Mouse (Mus musculus) lung, postnatal 25 days (tissue): ENCODE results near the gene Slc7a11.

ENCODE experiments used
- DNase-seq: peaks from one replicate; pipeline ENCODE4 v3.0.0; 2022; ENCODE audit warnings: low spot score

Slc7a11 gene

GRCm38 (mm10) chr3:50306334-50306733, 137.1 kb downstream of the Slc7a11 start:
- no peak for DNase-seq

DNA sequence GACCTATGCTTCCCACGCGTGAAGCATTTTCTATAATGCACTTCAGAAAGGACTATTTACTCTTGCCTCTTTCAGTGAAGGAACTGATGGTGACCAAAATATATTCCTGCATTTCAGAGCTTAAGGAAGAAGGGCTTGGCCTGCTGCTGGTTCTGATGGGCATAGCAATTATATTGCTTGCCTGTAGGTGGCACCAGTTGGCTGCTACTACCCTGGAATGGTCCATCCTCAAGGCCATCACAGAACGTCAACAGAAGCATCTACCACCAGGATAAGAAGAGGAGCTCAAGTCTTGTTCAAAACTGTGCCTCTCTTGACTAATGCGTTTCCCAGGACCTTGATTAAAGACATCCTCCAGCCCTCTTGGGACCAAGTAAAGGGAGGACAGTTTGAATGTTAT, 139.3 kb downstream of the Slc7a11 start:
- peak; percentile 12 for DNase-seq

DNA sequence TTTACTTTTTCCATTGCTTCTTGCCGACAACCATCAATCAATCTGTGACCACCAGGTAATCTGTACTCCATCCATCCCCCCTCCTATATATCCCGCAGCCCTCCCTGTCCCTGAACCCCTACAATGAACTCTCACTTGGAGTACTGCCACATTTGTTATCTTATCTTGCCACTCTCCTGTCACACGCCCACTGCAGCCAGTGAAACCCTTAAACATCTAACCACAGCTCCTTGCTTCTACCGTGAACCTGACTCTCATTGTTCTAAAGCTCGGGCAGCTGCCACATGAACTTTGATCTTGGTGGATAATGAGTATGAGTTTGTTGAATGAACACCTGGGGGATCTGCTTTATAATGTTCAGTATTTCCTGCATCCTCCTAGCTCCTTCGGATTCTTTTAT, 140.8 kb downstream of the Slc7a11 start:
- no peak for DNase-seq

GRCm38 (mm10) chr3:50300952-50301303, 142.5 kb downstream of the Slc7a11 start:
- DNase-seq, result peak; percentile 59

- no peak for DNase-seq
Observed at GRCm38 (mm10) chr3:50300002-50300951, 143.1 kb downstream of the Slc7a11 start.

DNA sequence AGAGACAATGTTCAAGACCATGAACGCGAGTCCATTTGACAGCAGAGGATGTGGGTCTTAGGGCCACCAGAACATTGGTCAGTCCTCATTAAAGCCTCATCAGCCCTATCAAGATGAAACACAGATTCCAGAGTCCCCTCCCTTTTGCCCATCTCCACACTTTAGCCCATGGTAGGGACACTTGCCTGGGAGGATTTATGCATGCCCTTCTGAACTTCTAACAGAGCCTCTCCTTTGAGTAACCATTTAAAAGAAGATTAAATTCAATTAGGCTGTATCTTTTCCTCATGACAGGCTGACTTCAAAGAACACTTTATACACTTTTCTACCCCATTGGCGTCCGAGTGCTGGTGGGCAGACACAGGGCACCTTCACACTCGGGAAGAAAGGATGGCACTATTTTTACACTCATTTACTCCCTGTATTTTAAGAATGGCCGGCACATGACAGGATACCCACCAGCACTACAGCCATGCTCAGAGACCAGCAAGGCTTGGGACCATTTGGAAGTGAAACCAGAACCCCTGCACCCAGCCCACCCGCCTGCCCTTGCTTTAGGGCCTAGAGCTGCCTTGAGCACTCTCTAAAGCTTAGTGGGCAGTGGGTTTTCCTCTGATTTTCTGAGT, 144.9 kb downstream of the Slc7a11 start:
- DNase-seq, result no peak

GRCm38 (mm10) chr3:50296956-50297355, 146.5 kb downstream of the Slc7a11 start:
- no peak for DNase-seq

GRCm38 (mm10) chr3:50275023-50275422, 168.4 kb downstream of the Slc7a11 start:
- no peak for DNase-seq

DNA sequence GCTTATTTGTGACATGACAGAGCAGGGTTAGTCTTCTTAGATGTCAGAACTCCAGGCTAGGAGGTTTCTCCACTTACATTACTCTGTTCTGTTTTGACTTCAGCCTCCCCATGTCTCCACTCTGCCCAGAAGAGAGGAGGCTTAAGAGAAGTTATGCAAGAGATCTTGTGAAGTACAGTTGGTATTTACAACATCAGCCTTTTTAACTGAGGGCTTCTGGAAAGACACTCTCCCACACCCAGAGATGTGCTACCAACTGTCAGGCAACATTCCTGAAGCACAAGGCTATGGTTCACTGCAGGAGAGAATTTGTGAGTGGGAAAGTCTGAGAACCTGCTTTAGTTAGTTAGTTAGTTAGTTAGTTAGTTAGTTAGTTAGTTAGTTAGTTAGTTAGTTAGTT, 171.2 kb downstream of the Slc7a11 start:
- no peak for DNase-seq

GRCm38 (mm10) chr3:50269680-50270079, 173.7 kb downstream of the Slc7a11 start:
- DNase-seq, result no peak

- DNase-seq, result no peak
Observed at GRCm38 (mm10) chr3:50262547-50263087, 180.8 kb downstream of the Slc7a11 start.

GRCm38 (mm10) chr3:50262066-50262465, 181.3 kb downstream of the Slc7a11 start:
- DNase-seq, result no peak

DNA sequence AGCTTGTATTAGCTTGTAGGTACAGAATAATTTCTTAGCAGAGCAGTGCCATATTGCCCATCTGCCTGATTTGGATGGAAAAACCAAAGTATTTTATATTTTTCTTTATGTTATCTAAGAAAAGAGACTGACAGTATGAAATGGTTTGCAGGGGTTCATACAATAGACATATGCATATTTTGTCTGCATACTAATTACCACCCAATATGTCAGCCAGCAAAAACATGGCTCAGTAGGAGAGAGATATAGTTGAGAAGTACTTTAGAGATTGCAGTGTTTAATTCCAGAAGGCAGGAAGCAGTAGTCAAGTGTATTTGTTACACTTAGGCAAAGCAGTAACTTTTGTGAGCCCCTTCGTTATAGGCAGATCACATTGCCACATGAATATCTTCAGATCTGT, 182.7 kb downstream of the Slc7a11 start:
- no peak for DNase-seq

DNA sequence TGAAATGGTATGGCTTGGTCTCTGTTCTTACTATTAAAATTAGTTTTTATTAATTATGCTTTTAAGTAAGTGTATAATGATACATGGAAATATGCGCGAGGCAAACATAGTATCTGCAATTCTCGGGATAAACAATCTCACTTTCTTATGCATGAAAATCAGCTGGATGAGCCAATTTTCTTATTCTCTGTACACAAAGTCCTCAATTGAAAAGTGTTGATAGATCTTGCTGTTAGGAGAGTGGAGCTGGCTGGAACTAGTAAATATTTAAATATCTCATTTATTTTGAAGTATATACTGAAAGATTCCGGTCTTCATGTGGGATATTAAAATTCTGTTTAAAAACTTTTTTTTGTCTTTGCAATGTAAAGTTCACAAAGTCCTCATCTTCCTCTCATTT, 184.6 kb downstream of the Slc7a11 start:
- DNase-seq, result no peak

DNA sequence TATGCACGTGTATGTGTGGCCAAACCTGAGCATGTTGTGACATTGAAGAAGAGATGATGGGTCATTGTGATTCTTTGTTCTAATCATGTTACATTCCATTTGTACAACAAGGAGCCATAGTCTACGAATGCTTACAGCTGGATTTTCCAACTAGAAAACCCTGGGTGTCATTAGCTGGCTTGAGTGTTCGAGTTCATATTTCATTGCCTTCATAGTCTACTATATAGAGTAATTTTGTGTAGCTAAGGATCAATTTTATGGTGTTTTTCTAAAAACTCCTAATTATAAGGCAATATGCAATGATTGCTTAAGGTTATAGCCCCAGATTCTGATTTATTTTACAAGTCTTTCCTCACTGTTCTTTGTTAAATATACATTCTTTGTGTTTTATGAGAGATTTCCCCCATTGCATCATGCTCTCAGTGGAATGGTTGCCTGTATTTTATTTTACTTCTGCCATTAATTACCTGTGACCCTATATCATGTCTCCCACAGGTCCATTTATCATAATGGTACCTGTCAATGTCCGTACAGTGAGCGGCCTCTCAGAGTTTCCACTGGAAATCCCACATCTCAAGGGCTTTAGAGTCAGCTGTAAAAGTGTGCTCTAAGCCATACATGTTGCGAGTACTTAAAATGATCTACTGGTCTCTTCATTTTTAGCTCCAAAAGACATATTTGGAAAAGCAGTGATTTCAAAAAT, 193.7 kb downstream of the Slc7a11 start:
- DNase-seq, result no peak

DNA sequence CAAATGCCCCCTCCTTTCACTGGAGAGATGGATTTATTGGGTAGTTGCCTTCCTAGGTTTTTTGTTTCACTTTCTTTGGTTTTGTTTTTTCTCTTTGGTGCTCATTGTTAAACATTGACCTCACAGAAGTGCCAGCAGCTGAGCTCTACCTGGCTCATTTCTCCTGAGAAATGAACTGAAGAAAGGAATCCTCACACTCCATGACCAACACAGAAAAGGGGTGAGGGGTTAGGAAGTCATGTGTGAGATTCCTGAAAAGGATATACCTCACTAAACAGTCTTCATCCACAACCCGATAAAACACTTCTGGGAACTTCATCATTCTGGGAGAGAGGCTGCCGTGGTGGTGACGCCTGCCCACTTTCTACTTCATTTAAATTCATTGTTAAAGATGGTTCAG, 207.4 kb downstream of the Slc7a11 start:
- no peak for DNase-seq

- DNase-seq, result no peak
Observed at GRCm38 (mm10) chr3:50233144-50233543, 210.3 kb downstream of the Slc7a11 start.

DNA sequence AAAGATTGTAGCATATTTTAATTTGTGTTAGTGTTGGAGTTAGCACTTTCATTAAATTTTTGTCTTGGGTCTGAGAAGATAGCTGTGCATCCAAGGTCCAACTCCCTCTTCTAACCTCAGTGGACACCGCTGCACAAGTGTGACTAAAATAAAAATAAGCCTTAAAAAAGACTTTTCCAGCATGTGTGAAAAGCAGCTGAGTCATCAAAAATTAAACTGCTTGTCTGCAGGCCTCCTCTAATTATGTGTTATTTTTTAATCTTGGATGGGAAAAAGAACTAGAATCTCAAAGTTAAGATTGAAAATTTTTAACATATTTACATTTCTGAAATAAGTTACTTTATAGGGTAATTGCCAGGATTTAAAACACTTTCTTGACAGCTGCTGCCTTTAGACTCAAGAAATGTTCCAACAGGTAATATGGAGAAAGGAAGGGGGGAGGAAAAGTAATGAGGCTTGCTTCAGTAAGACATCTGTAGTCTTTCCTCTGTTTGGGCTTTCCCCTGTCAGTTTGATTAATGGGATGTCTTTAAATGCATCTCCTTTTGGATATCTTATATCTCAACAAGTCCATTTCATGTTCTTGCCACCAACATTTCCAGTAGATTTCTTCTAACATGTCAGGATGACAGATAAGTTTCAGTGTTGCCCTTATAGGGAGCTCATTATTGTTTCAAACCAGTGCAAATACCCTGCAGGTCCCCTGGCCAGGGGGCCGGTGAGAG, 218.9 kb downstream of the Slc7a11 start:
- DNase-seq, result no peak

DNA sequence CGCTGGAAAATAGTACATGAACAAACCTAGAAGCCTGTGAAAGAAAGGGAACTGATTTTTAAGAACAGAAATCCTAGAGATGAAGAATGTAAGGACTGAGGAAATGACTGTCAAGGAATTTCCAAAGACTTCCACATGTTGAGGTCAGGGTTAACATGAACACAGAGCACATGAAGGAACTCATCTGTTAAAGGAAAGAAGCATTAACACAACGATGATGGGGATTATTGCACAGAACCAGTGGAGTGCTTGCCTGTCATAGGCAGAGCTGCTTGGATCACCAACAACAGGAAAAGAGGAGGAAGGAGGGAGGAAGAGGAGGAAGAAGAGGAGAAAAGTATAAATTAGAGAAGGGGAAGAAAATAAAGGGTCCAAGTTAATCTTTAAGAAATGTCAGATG, 223.0 kb downstream of the Slc7a11 start:
- DNase-seq, result no peak

GRCm38 (mm10) chr3:50186369-50186768, 257.0 kb downstream of the Slc7a11 start:
- no peak for DNase-seq

DNA sequence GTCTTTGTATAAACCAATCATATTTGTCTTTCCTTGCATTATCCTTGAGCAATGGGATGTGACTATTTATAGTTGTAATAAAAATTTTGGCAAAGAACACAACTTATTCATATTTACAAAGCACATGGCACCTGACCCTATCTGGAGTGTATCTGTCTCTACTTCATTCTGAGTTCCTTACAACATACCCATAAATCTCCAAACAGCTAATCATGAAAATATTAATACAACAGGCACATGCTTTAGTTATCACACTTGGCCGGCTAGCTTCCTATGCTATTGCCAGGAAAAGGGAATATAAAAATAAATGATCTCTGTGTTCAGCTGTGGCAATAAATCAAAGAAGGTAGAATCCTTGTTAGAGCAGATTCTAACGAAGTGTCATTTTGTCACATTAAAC, 257.5 kb downstream of the Slc7a11 start:
- peak; percentile 4 for DNase-seq

GRCm38 (mm10) chr3:50160756-50161155, 282.7 kb downstream of the Slc7a11 start:
- no peak for DNase-seq
